Mouse (Mus musculus) hindbrain, embryonic 10.5 days (tissue): Measurements from ENCODE around the gene Wdr26. TPM values are rescaled to one million over a fixed set of nuclear protein-coding genes. Genes with fewer than 3 reads are reported as not detected.

Source experiments
- DNase-seq: peaks from one replicate; pipeline ENCODE4 v3.0.0-alpha.2; 2017; ENCODE audit warnings: low spot score
- H3K27ac ChIP-seq: fragments of 300-500 bp; sonication (generic); 2 replicates; pipeline ENCODE4 v1.5.1; 2016; ENCODE audit warnings: mild to moderate bottlenecking, moderate library complexity
- H3K27me3 ChIP-seq: fragments of 300-500 bp; sonication (generic); 2 replicates; pipeline ENCODE4 v1.6.1; 2016; ENCODE audit warnings: mild to moderate bottlenecking; ENCODE audit not compliant: poor library complexity, insufficient read depth, severe bottlenecking
- H3K36me3 ChIP-seq: fragments of 300-500 bp; sonication (generic); 2 replicates; pipeline ENCODE4 v1.6.1; 2016; ENCODE audit warnings: mild to moderate bottlenecking, moderate library complexity
- H3K4me1 ChIP-seq: fragments of 300-500 bp; sonication (generic); replicated peaks from 2 replicates; pipeline ENCODE4 v1.6.1; 2016; ENCODE audit warnings: mild to moderate bottlenecking
- H3K4me3 ChIP-seq: fragments of 300-500 bp; sonication (generic); 2 replicates; pipeline ENCODE4 v1.5.1; 2016; ENCODE audit warnings: mild to moderate bottlenecking, moderate library complexity
- H3K9me3 ChIP-seq: fragments of 300-500 bp; sonication (generic); 2 replicates; pipeline ENCODE4 v1.6.1; 2016; ENCODE audit warnings: mild to moderate bottlenecking, moderate library complexity
- WGBS: fragments of 180-500 bp; shearing (Covaris S2); methylation state at CpG from one replicate; pipeline ENCODE4 v1.1.7; 2016; 5-methylcytosine and 5-hydroxymethylcytosine counted together
- polyA plus RNA-seq: library from polyadenylated mRNA; unstranded; fragments of >200 nt; fragmentation: Nextera tagmentation; extraction: Ambion mirVana; gene quantifications from 2 replicates; pipeline ENCODE4 v1.2.1, GENCODE M21; 2016

The Wdr26 gene
- polyA plus RNA-seq, 1 experiment from 2014 or later, result 25.6 TPM

GRCm38 (mm10) chr1:181251624-181252023, 39.8 kb upstream of the Wdr26 start:
- H3K4me3 ChIP-seq, result no peak overlapping the region
- no peaks in the 10 kb centered on the region for H3K36me3 ChIP-seq
- no peak for DNase-seq
- no peaks in the 10 kb centered on the region for H3K9me3 ChIP-seq
- WGBS, result 83% methylated on average over 5 of the region's 5 CpGs
- peaks cover 24% of the 10 kb centered on the region for H3K4me1 ChIP-seq
- H3K27me3 ChIP-seq, result peaks cover 8% of the 10 kb centered on the region; the same call in 1 of the 2 replicates
- no peak overlapping the region for H3K27ac ChIP-seq

DNA sequence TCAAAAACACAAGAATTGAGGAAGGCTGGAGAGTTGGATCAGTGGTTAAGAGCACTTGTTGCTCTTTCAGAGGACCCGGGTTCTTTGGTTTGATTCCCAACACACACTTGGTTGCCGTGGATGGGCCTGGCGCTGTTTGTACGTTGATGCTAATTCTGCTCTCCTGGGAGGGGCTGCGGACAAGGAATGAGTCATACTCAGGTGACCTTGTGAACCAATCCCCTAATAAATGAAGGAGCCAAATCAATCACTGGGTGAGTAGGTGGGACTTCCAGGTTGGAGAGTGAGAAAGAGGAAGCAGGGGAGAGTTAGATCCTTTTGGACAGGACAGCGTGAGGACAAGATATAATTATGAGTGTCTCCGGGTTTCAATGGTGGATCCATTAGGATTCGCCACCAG, 39.2 kb upstream of the Wdr26 start:
- Histone ChIP-seq H3K27me3 (peaks cover 6% of the 10 kb centered on the region; the same call in 1 of the 2 replicates), H3K4me1 (peaks cover 23% of the 10 kb centered on the region), H3K36me3 (no peaks in the 10 kb centered on the region), H3K9me3 (no peaks in the 10 kb centered on the region), H3K4me3 (no peak overlapping the region), H3K27ac (no peak overlapping the region)
- no peak for DNase-seq
- 95% methylated on average over 8 of the region's 8 CpGs for WGBS

GRCm38 (mm10) chr1:181249537-181249936, 37.7 kb upstream of the Wdr26 start:
- WGBS, result 92% methylated on average over 6 of the region's 6 CpGs
- H3K4me1 ChIP-seq, result peaks cover 21% of the 10 kb centered on the region; the same call in 1 of the 2 replicates
- DNase-seq, result no peak

GRCm38 (mm10) chr1:181247175-181247574, 35.4 kb upstream of the Wdr26 start:
- no peaks in the 10 kb centered on the region for H3K9me3 ChIP-seq
- H3K27me3 ChIP-seq, result no peaks in the 10 kb centered on the region
- H3K4me1 ChIP-seq, result peaks cover 14% of the 10 kb centered on the region; the same call in 1 of the 2 replicates
- H3K27ac ChIP-seq, result peak overlapping the region; percentile 59
- H3K36me3 ChIP-seq, result no peaks in the 10 kb centered on the region
- WGBS, result 83% methylated on average over 3 of the region's 3 CpGs
- H3K4me3 ChIP-seq, result no peak overlapping the region
- no peak for DNase-seq

More at GRCm38 (mm10) chr1:181249537-181249936, 37.7 kb upstream of the Wdr26 start:
- H3K9me3 ChIP-seq, result no peaks in the 10 kb centered on the region
- H3K27ac ChIP-seq, result no peak overlapping the region
- no peaks in the 10 kb centered on the region for H3K36me3 ChIP-seq
- H3K4me3 ChIP-seq, result no peak overlapping the region
- no peaks in the 10 kb centered on the region for H3K27me3 ChIP-seq

GRCm38 (mm10) chr1:181246487-181247138, 34.8 kb upstream of the Wdr26 start:
- H3K4me1 ChIP-seq, result peaks cover 14% of the 10 kb centered on the region; the same call in 1 of the 2 replicates
- no peaks in the 10 kb centered on the region for H3K9me3 ChIP-seq
- peak overlapping the region; percentile 59 for H3K27ac ChIP-seq
- no peak overlapping the region for H3K4me3 ChIP-seq
- H3K36me3 ChIP-seq, result no peaks in the 10 kb centered on the region
- H3K27me3 ChIP-seq, result no peaks in the 10 kb centered on the region
- DNase-seq, result no peak
- 53% methylated on average over 7 of the region's 7 CpGs for WGBS

DNA sequence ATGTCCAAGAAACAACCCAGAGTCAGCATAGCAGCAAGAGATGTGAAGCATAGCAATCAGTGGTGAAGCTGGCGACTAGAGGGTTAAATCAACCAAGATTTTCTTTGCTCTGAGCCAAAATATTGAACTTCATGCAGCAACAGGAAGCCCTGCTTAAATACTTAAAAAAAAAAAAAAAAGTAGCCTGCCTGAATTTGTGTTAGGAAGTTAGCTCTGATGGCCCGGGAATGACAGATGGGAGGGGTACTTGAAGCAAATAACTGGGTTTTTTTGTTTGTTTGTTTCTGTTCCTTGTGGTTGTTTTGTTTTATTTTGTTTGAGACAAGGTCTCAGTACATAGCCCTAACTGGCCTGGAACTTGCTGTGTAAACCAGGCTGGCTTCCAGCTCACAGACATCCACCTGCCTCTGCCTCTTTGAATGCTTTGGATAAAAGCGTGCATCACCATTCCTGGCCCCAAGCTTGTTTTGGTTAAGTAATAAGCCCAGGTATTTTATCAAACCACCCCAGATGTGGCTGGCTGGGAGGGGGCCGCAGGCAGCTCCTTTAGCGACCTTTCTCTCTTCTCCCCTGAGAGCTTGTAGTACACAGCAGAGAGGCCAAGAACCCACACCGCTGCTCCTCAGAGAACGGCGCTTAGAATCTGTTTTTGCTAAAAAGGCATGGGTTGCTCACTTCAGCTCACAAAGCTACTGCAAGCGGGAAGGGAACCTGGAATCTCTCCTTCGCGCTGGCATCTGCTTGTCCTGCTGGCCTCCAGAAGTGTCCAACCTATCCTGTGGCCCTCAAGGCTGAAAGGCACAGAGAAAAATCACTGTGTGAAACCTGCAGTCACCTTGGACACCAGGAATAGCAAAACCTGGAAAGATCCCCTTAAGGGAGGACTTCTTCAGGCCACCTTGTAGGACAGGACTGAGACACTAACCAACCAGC, 34.0 kb upstream of the Wdr26 start:
- Histone ChIP-seq H3K27ac (peak overlapping the region; percentile 59), H3K27me3 (no peaks in the 10 kb centered on the region), H3K4me1 (peaks cover 14% of the 10 kb centered on the region; the same call in 1 of the 2 replicates), H3K4me3 (no peak overlapping the region), H3K9me3 (no peaks in the 10 kb centered on the region), H3K36me3 (no peaks in the 10 kb centered on the region)
- WGBS, result 84% methylated on average over 11 of the region's 11 CpGs
- DNase-seq, result no peak

DNA sequence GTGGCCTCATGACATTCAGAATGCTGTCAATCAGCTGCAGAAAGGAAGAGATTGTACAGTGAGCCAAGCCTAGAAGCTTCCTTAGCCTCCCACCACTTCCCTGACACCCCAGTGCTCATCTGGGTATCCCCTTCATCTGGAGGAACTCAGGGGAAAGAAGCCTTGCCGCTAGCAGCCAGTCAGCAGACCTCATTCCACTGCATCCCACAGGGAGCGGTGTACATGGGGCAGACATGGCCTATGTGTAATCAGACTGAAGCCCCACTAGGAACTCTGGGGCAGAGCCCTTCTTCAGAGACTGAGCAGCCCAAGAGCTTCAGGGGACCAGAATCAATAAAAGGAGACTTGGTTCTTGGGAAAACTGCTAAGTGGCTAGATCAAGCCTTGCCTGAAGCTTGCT, 33.3 kb upstream of the Wdr26 start:
- no peak for DNase-seq
- Histone ChIP-seq H3K4me1 (peaks cover 14% of the 10 kb centered on the region; the same call in 1 of the 2 replicates), H3K27me3 (no peaks in the 10 kb centered on the region), H3K4me3 (no peak overlapping the region), H3K9me3 (no peaks in the 10 kb centered on the region), H3K36me3 (no peaks in the 10 kb centered on the region), H3K27ac (no peak overlapping the region)
- WGBS, result 88% methylated on average over 2 of the region's 2 CpGs

GRCm38 (mm10) chr1:181241185-181241584, 29.4 kb upstream of the Wdr26 start:
- Histone ChIP-seq H3K27me3 (no peaks in the 10 kb centered on the region), H3K4me1 (peaks cover 7% of the 10 kb centered on the region; the same call in 1 of the 2 replicates), H3K9me3 (no peaks in the 10 kb centered on the region), H3K4me3 (no peak overlapping the region), H3K36me3 (no peaks in the 10 kb centered on the region), H3K27ac (no peak overlapping the region)
- WGBS, result 95% methylated on average over 3 of the region's 3 CpGs
- no peak for DNase-seq

- WGBS, result 67% methylated on average over 5 of the region's 5 CpGs
- Histone ChIP-seq H3K9me3 (no peaks in the 10 kb centered on the region), H3K4me3 (no peak overlapping the region), H3K27me3 (no peaks in the 10 kb centered on the region), H3K4me1 (peaks cover 8% of the 10 kb centered on the region), H3K27ac (no peak overlapping the region), H3K36me3 (no peaks in the 10 kb centered on the region)
- no peak for DNase-seq
These were observed 25.5 kb upstream of the Wdr26 start for GRCm38 (mm10) chr1:181237332-181237731.

- H3K27ac ChIP-seq, result peak overlapping the region; percentile 9; the same call in 1 of the 2 replicates
- peaks cover 26% of the 10 kb centered on the region for H3K4me1 ChIP-seq
- no peaks in the 10 kb centered on the region for H3K27me3 ChIP-seq
- no peaks in the 10 kb centered on the region for H3K36me3 ChIP-seq
- 63% methylated on average over 8 of the region's 8 CpGs for WGBS
- no peak overlapping the region for H3K4me3 ChIP-seq
- no peaks in the 10 kb centered on the region for H3K9me3 ChIP-seq
- DNase-seq, result no peak
These were observed 22.7 kb upstream of the Wdr26 start for GRCm38 (mm10) chr1:181234326-181235035.

DNA sequence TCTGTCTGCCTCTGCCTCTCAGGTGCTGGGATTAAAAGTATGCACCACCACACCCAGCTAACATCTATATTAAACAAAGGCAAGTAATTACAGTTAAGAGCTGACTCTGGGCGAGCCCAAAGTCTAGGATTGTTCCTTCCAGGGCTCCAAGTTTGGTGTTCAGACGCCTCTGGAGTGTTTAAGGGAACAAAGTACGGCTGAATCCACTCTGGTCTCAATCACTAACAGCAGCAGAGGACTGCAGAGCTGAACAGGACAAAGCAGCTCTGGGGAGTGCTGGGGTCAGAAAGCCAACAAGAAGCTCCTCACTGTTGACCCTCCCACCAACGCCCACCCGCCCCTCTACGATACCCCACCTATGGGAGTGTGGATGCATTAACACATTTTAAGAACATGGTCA, 21.9 kb upstream of the Wdr26 start:
- H3K9me3 ChIP-seq, result no peaks in the 10 kb centered on the region
- no peaks in the 10 kb centered on the region for H3K36me3 ChIP-seq
- WGBS, result 87% methylated on average over 6 of the region's 6 CpGs
- no peaks in the 10 kb centered on the region for H3K27me3 ChIP-seq
- H3K27ac ChIP-seq, result 0 out of 2 replicates have a peak overlapping the region, but pooled peaks have one; percentile 9
- peaks cover 26% of the 10 kb centered on the region for H3K4me1 ChIP-seq
- H3K4me3 ChIP-seq, result no peak overlapping the region
- DNase-seq, result no peak

- WGBS, result 25% methylated on average over 8 of the region's 8 CpGs
- H3K4me1 ChIP-seq, result peaks cover 26% of the 10 kb centered on the region
- no peaks in the 10 kb centered on the region for H3K27me3 ChIP-seq
- no peaks in the 10 kb centered on the region for H3K9me3 ChIP-seq
- H3K27ac ChIP-seq, result peak overlapping the region; percentile 62
- H3K4me3 ChIP-seq, result no peak overlapping the region
- H3K36me3 ChIP-seq, result no peaks in the 10 kb centered on the region
- DNase-seq, result peak; percentile 71
These were observed 20.7 kb upstream of the Wdr26 start for GRCm38 (mm10) chr1:181232307-181233027.
